Mouse (Mus musculus): ENCODE data around the gene Fpr2. TPM values are rescaled to one million over a fixed set of nuclear protein-coding genes. Genes with fewer than 3 reads are reported as not detected.
"Not testable (repeated sequence)": the region's sequence is repeated elsewhere in the genome, so short reads cannot be mapped to it uniquely, and the experiment has no call there.

The Fpr2 gene
- polyA plus RNA-seq, 1 experiment from 2014 or later, result not detected

DNA sequence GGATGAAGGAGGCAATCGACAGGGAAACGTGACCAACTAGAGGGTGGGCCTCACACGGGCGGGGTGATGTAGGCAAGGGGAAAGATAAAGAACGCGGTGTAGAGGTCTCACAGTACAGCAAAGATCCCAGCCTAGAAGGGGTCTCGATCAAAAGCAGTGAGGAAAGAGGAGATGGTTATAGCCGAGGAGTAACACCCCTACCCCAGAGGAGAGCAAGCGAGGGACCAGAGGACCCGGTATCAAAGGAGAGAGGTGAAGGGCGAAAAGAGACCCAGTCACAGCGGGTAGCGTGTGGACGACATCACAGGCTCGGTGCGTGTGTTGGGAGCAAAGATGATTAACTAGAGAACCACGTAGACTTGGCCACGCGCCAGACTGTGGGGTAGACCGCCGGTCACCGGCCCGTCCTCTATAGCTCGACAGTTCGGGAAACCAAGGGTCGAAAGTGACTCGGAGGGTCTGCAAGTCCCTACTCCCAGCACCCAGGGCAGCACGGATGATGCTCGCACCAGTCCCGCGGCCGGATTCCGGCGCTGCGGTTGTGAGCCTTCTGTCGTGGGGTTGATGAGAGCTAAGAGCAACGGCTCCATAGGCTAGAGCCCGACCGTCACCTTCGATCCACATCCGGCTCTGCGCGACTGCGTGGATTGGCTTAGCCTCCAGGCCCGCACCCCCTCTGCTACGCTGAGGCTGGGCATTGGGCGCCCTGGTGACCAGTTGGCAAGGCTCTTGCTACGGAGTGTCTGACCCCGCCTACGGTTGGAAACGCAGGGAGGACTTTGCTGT, 22.2 kb downstream of the Fpr2 start:
- Histone ChIP-seq H3K36me3 (ENCODE audit: control insufficient read depth, insufficient read depth, low read length) (no peaks in the 10 kb centered on the region), H3K4me3 (replicated peaks; ENCODE audit: low read depth, low read length) (peak overlapping the region; percentile 49), H3K4me2 (ENCODE audit: low read length) (peak overlapping the region; percentile 65), H3K27me3 (ENCODE audit: control insufficient read depth, insufficient read depth, low read length) (no peaks in the 10 kb centered on the region), H3K4me1 (ENCODE audit: control insufficient read depth, insufficient read depth, low read length) (no peaks in the 10 kb centered on the region), H3K9ac (replicated peaks; ENCODE audit: low read length) (peak overlapping the region; percentile 71), H3K27ac (replicated peaks; ENCODE audit: low read depth, low read length) (peak overlapping the region; percentile 78), H3K9me3 (ENCODE audit: control insufficient read depth, low read length) (no peaks in the 10 kb centered on the region)
- DNase-seq (peak; percentile 93), ATAC-seq (ENCODE audit: low FRiP score, low TSS enrichment) (peak; percentile 98)
- WGBS, result 17% methylated on average over 51 of the region's 51 CpGs

DNA sequence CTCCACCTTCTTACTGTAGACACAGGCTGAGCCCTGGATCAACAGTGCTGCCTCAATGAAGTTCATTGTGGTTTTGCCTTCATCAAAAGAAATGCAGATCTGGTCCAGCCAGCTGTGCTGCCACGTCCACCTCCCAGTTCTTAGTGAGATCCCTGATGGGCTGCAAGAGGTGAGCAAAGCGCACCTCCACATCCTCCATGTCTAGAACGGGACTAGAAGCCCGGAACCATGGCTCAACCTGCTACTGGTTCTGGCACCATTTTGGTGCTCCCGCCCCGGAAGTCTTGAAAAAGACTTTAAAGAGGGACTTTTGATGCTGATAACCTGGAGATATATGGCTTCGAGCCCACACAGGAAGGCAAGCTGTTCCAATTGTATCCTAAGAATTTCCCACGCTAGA, 25.0 kb downstream of the Fpr2 start:
- DNase-seq; H3K36me3 ChIP-seq (ENCODE audit: control insufficient read depth, insufficient read depth, low read length); H3K4me3 ChIP-seq (replicated peaks; ENCODE audit: low read depth, low read length); H3K27ac ChIP-seq (replicated peaks; ENCODE audit: low read depth, low read length); H3K4me2 ChIP-seq (ENCODE audit: low read length); ATAC-seq (ENCODE audit: low FRiP score, low TSS enrichment); H3K9me3 ChIP-seq (ENCODE audit: control insufficient read depth, low read length); H3K4me1 ChIP-seq (ENCODE audit: control insufficient read depth, insufficient read depth, low read length); H3K9ac ChIP-seq (replicated peaks; ENCODE audit: low read length); H3K27me3 ChIP-seq (ENCODE audit: control insufficient read depth, insufficient read depth, low read length): not testable (repeated sequence)
- 89% methylated on average over 8 of the region's 8 CpGs for WGBS

GRCm38 (mm10) chr17:17917376-17917775, 29.8 kb downstream of the Fpr2 start:
- Histone ChIP-seq H3K4me3 (replicated peaks; ENCODE audit: low read depth, low read length) (no peak overlapping the region), H3K4me2 (ENCODE audit: low read length) (no peak overlapping the region), H3K36me3 (ENCODE audit: control insufficient read depth, insufficient read depth, low read length) (no peaks in the 10 kb centered on the region), H3K27me3 (ENCODE audit: control insufficient read depth, insufficient read depth, low read length) (no peaks in the 10 kb centered on the region), H3K27ac (replicated peaks; ENCODE audit: low read depth, low read length) (no peak overlapping the region), H3K9ac (replicated peaks; ENCODE audit: low read length) (no peak overlapping the region), H3K4me1 (ENCODE audit: control insufficient read depth, insufficient read depth, low read length) (no peaks in the 10 kb centered on the region), H3K9me3 (ENCODE audit: control insufficient read depth, low read length) (peaks cover 4% of the 10 kb centered on the region; the same call in 1 of the 2 replicates)
- ATAC-seq (ENCODE audit: low FRiP score, low TSS enrichment), result no peak
- DNase-seq, result no peak
- 91% methylated on average over 1 of the region's 1 CpGs for WGBS

DNA sequence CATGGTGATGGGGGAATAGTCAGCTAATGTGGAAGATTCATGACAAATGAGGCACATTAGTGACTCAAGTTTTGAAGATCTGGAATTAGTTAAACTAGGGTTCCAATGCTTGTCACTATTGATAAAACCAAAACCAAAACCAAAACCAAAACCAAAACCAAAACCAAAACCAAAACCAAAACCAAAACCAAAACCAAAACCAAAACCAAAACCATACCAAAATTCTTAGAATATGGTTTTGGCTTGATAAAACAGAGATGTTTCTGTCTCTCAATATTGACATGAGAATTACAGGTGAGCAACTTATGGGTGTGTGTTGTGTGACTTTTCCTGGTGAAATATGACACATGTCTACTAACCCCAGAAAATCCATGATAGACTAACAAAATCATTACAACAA, 30.2 kb downstream of the Fpr2 start:
- Histone ChIP-seq H3K9me3 (ENCODE audit: control insufficient read depth, low read length) (peaks cover 4% of the 10 kb centered on the region; the same call in 1 of the 2 replicates), H3K4me1 (ENCODE audit: control insufficient read depth, insufficient read depth, low read length) (no peaks in the 10 kb centered on the region), H3K27ac (replicated peaks; ENCODE audit: low read depth, low read length) (no peak overlapping the region), H3K9ac (replicated peaks; ENCODE audit: low read length) (no peak overlapping the region), H3K27me3 (ENCODE audit: control insufficient read depth, insufficient read depth, low read length) (no peaks in the 10 kb centered on the region), H3K4me2 (ENCODE audit: low read length) (no peak overlapping the region), H3K4me3 (replicated peaks; ENCODE audit: low read depth, low read length) (no peak overlapping the region), H3K36me3 (ENCODE audit: control insufficient read depth, insufficient read depth, low read length) (no peaks in the 10 kb centered on the region)
- ATAC-seq (ENCODE audit: low FRiP score, low TSS enrichment) (no peak), DNase-seq (no peak)

Other genes with a start within 250 kb of the Fpr2 start
- gene Vmn2r90, start 184.1 kb upstream of the Fpr2 start, polyA plus RNA-seq (2014; fragmentation: Nextera tagmentation; extraction: Ambion mirVana), result not detected in 2 replicates
- gene Spaca6, start 60.7 kb upstream of the Fpr2 start, polyA plus RNA-seq (2014; fragmentation: Nextera tagmentation; extraction: Ambion mirVana), result 18.5 and 20.0 TPM in 2 replicates
- 0.78 and 1.2 TPM in 2 replicates for gene Has1, start 32.6 kb upstream of the Fpr2 start, polyA plus RNA-seq (2014; fragmentation: Nextera tagmentation; extraction: Ambion mirVana)
- not detected in 2 replicates for gene Fpr1, start 3.9 kb upstream of the Fpr2 start, polyA plus RNA-seq (2014; fragmentation: Nextera tagmentation; extraction: Ambion mirVana)
- not detected in 2 replicates for gene Fpr3, start within 50 bp of the Fpr2 start, polyA plus RNA-seq (2014; fragmentation: Nextera tagmentation; extraction: Ambion mirVana)
- gene Fpr-rs4, start 133.9 kb downstream of the Fpr2 start, polyA plus RNA-seq (2014; fragmentation: Nextera tagmentation; extraction: Ambion mirVana), result not detected in 2 replicates
- gene Vmn2r124, start 161.6 kb downstream of the Fpr2 start, polyA plus RNA-seq (2014; fragmentation: Nextera tagmentation; extraction: Ambion mirVana), result not detected in 2 replicates
- gene Vmn2r91, start 197.2 kb downstream of the Fpr2 start, polyA plus RNA-seq (2014; fragmentation: Nextera tagmentation; extraction: Ambion mirVana), result not detected in 2 replicates